Mouse (Mus musculus) small intestine, adult 2 months (tissue): Measurements from ENCODE around the gene Pank1.

Experiments
- CTCF ChIP-seq: fragments of 200-500 bp; IDR thresholded peaks from 2 replicates; pipeline ENCODE4 v1.5.1; 2012; ENCODE audit warnings: low read depth, mild to moderate bottlenecking, control low read depth, inconsistent platforms, low read length, moderate library complexity, mixed read lengths; ENCODE audit not compliant: insufficient replicate concordance, insufficient read length; ENCODE audit errors: extremely low read depth
- POLR2A ChIP-seq: fragments of 200-500 bp; IDR thresholded peaks from 2 replicates; pipeline ENCODE4 v1.6.1; 2012; ENCODE audit warnings: low read depth, mild to moderate bottlenecking, control low read depth, inconsistent platforms, low read length, moderate library complexity

DNA sequence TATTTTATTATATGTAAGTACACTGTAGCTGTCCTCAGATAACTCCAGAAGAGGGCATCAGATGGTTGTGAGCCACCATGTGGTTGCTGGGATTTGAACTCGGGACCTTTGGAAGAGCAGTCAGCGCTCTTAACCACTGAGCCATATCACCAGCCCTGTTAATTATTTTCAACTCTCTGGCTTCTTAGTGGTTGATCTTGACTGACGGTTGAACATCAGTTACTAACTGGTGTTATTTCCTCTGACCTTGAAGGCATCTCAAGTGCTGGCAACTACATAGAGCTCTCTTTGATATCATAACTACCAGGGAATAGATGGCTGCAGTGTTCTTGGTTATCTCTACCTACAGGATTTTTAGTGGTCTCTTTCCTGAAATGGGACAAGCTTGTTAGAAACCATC is 28.1 kb downstream of the Pank1 start:
- TF ChIP-seq CTCF: no peak
- no peak for TF ChIP-seq POLR2A
